Mouse (Mus musculus): ENCODE data around the gene Noct.
A peak's percentile ranks its signal among the peaks of the same experiment; 100 is the strongest.

Gene Noct

DNA sequence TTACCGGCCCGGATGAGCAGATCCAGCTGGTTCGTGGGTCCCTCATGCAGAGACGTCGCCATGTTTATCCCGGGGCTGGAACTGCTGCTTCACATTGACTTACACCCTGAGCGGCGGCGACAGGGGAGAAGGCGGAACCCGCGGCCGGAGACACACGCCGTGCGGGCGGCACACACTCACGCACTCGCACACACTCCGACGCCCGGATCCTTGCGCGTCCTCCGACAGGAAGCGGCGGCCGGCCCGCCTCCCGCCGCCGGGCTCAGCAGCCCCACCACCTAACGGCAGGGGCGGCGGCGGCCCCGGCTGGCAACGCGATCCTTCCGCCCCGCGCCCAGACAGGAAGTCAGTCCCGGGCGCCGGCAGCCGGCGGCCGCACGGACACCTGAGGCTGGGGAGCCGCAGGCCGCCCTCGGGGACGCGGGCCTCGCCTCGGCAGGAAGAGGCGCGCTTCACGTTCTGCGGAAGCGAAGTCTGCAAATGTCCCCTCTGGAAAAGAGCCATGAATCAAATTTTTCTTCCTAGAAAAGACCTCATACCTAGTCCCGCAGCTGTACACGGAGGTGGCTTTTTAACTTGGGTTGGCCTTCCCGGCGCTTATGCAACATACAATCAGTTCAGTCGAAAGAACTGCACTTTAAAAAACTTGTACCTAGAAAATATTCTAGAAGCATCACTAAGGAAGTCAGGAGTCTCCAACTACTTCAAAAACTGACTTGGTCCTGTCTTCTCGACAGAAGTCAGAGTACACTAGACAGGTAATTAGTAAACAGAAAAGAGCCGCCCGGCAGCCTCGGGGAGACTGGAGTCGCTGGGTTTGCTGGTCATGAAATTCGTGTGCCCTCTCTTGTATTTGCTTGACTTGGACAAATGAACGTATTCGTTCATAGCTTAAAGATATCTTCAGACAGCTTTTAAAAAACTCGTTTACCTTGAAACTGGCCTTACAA lies 53.2 kb downstream of the Noct start:
- DNase-seq: peak; percentile 76

- no peak for DNase-seq
Measured at GRCm38 (mm10) chr3:51278433-51278832, 54.2 kb downstream of the Noct start.

DNA sequence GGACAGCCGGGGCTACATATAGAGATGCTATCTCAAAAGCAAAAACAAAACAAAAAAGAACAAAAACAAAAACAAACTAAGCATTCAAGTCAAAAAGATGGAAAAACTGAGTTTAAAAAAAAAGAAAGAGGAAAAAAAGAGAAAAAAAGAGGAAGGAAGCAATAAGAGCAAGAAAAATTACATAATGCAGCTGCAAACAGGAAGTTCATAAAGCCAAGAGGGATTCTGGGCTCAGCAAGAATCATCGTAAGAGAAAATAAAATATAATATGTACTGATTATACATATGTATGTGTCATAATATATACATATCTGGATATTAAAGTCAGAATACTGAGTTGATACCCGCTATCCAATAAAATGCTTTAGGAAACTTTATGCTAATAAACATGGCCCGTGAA lies 57.5 kb downstream of the Noct start:
- DNase-seq: no peak

DNA sequence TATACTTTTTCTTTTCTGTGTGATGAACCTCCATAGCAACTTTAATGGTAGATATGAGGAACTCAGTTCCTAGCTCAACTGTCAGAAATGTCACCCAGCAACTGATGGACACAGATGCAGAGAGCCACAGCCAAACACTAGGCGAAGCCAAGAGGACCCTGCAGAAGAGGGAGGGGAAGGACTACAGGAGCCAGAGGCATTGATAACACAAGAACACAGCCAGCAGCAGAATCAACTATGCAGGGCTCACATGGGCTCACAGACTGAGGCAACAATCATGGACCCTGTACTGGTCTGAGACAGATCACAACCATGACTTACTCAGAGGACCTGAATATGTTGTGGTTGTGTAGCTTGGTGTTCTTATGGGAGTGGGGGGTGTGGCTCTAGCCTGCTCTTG lies 60.1 kb downstream of the Noct start:
- DNase-seq: no peak

DNA sequence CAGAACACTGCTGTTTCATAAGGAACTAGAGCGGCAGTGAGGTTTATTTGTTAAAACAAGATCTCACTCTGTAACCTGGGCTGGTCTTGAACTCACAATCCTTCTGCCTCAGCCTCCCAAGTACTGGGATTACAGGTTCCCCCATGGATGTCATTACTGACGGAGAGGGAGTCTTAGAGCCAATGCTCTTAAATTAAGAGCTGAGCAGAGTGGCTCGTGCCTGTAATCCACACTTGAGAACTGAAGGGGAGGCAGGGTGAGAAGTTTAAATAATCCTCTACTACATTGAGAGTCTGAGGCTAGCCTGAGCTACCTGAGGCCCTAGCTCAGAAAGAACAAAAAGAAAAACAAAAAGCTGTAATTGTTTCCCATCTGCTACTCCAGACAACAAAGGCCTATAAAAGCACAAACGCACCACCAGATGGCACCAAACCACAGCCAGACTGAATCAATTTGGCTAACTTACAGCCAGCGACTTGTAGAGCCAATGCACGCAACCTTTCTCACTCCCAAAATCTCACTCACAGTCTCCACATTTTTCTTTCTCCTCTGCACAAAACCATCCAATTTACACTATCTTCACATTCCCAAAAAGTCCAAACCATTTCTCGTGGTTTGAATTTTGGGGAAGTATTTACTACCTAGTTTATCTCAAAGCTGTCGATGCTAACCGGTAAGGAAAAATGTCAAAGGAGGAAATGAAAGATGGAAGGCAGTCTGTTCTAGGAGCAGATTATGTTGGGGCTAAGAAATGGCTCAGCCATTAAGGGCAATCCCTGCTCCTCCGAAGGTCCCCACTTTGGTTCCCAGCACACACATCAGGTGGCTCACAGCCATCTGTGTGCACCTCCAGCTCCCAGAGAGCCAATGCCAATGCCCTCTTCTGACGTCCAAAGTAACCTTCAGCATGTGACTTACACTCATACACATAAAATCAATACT lies 64.9 kb downstream of the Noct start:
- peak; percentile 85 for DNase-seq

- no peak for DNase-seq
Measured at GRCm38 (mm10) chr3:51294251-51294650, 70.0 kb downstream of the Noct start.

DNA sequence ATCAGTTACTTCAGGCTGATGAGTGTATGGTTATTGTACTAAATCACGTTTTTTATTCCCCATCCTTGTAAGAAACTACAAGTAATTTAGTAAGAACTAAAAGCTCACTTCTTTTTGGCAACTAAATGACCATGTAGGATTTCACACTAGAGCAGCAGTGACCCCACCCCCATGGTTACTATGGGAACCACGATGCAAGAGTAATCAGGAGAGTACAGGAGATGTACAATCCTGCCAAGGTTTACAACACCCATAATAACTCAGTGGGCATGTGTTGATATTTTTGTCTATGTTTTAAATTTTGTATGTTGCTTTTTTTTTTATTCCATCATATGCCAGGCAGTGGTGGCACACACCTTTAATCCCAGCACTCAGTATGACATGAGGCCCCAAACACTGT lies 71.0 kb downstream of the Noct start:
- no peak for DNase-seq

GRCm38 (mm10) chr3:51296790-51297189 lies 72.5 kb downstream of the Noct start:
- no peak for DNase-seq

All from cerebellum, adult 8-10 months (tissue).